Mouse (Mus musculus) left cerebral cortex, postnatal 25 days (tissue): ENCODE measurements around the gene Ptpn3. TPM values are rescaled to one million over a fixed set of nuclear protein-coding genes. Genes with fewer than 3 reads are reported as not detected.

Experiments
- DNase-seq, 2 experiments: peaks; one replicate each; pipeline ENCODE4 v3.0.0; 2022; ENCODE audit warnings: low spot score in 2 of 2, mixed read lengths in 1 of 2
- intact Hi-C: fragments of 180-260 bp; cut with DNase I; formaldehyde crosslinking; loops from one replicate; pipeline ENCODE4 v1.15.1; 2025
- total RNA-seq, 2 experiments: library from RNA; stranded (reverse); gene quantifications; 2 replicates each; pipeline ENCODE4 v1.2.3; 2021

The Ptpn3 gene
- total RNA-seq, 2 experiments from 2014 or later: 59.8 to 68.8 TPM

DNA sequence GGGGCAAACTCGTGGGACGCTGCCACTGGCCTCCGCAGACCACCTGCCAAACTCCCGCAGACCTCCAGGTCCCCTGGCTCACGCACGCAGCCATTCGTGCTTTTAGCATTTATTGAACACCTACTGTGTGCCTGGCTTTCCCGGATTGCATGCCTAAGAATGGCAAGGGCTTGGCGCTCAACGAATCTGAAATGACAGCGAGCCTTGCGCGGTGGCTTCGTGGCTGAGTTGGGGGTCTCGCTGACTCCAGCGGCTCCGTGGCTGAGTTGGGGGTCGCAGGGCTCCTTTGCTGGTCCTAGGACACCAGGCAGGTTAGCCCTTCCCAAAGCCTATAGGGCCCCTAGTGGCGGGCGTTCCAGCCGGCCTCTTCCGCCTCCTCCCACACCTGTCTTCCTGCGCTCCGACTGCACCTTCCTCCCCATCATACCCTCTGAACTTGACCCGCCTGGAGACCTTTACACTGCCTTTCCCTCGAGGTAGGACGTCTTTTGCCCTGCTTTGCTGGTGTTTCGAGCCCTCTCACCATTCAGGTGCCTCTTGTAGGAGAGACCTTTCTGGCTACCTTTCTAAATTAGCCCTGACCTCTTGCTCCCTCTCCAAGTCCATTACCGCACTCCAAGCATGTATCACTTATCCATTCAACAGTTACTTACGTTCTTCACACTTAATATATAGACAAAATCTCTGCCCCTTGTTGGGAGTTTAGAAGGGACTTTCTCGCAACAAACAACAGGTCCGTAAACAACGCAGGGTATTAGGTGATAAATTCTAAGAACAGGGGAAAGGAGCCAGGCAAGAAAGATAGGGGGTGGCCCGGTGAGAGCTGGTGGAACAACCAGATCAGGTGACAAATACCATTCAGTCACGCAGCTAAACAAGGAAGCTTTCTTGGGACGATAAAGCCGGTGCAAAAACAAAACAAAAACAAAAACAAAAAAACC lies 898 bp downstream of the Ptpn3 start:
- DNase-seq: peak; percentile 38 to 51
- intact Hi-C loops: no loop called here

DNA sequence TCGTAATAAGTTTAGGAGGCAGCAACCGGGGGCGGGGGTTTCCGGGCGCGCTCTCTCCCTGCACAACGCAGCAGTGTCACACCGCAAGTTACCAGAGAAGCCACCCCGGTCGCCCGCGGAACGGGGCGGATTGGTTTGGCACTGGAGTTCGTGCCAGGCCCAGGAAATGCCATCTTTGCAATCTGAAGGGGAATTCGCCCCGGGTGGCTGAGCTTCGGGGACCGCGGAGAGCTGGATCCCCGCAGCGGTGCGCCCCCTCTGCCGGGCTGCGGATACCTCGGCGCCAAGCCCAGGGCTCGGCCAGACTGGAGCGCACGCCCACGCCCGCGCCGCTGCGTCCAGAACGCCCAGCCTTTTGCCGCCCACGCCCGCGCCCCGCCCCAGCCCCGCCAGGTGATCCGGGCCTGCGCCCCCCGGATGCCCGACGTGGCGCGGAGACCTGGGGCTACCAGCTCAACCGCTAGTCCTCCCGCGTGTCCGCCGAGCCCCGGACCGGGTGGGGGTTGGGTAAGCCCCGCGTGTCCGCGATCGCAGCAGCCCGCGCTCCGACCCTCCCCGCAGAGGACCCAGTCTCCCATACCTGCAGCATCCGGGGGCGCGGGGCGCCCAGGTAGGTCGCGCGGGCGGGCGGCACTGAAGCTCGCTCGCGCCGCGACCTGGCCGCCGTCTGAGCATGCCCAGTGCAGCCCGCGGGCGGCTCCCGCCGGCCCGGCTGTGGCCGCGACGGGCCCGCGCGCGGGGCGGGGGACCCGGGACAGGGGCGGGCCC lies 1.8 kb downstream of the Ptpn3 start:
- DNase-seq: peak; percentile 61 to 64
- intact Hi-C loops: no loop called here

DNA sequence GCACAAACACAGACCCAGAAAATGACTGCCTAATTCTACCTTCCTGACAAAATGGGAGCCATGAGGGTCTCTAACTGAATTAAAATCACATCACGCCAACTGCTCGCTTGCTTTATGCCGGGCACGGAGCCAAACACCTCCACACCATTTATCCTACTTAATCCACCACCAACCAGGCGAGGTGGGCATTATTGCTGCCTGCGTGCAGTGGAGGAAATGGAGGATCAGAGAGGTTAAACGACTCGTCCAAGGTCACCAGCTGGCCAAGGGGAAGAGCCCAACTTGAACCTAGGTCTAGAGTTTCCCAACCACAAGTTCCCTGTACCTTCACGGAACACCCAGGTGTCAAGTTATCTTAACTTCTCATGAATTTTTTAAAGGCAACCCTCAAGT lies 2.3 kb downstream of the Ptpn3 start:
- DNase-seq: peak; percentile 27 to 44
- intact Hi-C loops: no loop called here

DNA sequence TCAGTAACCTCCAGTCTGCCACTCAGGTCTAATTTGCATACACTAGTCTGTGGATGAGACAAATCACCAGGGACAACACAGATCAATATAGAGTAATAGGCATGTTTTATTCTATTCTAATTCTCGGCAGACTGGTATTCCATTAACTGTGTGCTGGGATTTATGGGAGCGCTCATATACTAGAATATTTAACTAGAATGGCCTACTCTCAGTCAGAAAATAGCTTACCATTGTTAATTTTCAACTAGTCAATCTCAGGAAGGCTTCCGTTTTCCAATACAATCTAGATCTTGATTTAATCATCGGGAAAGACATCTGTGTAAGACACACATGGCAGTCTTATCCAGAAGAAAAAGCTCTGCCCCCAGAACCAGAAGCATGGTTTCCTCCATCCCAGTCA lies 3.5 kb downstream of the Ptpn3 start:
- no peak for DNase-seq
- intact Hi-C loops: no loop called here

DNA sequence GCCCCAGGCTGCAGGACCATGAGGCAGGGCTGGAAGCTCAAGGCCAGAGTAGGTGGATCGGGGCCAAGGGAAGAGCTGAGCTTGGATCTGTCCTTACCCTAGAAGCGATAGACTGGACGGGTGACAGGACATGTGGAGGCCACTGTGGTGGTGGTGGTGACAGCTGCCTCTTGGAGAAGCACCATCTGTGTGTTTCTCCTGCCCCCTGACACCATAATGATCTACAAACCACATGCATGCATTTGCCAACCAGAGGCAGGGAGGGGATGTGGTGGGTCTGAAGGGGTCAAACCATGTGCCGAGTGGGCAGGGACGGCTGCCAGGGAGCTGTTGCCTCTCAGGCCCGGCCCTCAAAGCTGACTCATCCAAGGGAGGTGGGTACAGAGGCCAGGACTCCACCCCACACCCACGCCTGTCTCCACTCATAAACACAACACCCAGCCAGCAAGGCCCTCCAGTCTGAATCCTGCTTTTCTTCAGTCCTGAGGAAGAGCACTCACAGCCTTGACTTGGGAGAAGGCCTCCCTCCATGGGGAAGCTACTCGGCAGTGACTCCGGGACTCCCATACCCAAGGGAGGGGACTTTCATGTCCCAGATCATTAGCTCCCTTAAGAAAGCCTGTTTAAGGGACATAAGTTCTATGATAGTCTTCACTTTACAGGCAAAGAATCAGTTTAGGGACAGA lies 6.5 kb downstream of the Ptpn3 start:
- DNase-seq: no peak
- intact Hi-C loops: no loop called here

DNA sequence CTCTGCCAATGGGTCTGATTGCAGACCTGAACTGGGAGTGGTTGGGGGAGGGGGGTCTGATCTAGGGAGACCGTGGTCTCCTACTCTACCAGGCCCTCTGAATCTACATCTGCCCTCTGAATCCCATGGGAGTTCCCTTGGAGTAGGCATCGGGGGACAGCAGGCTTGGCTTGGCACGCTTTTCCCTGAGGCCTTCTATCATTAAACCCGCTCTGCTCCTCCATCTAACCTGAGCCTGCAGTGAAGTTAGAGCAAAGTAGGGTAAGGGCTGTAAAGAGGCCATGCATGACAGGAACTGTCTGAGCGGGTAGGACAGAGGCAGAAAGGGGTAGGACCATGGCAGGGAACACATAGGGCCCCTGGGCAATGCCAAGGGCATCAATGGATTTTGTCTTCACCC lies 9.0 kb downstream of the Ptpn3 start:
- intact Hi-C loops: no loop called here
- DNase-seq: no peak

DNA sequence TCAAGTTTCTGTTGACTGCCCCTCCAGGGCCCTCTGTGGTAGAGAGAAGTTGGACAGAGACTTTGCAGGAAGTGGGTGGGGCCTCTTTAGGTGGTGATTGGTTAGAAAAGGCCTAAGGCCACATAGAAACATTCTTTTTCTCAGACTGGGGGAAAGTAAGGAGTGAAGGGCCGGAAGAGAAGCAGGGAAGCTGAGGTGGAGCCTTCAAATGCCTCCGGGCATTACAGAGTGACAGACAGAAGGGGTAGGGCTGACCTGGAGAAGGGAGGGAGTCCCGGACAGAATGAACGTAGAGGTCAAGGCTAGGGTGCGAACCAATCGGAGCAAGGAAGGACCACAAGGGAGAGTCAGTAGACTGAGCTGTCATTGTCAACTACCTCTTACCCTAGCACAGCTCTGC lies 11.6 kb downstream of the Ptpn3 start:
- intact Hi-C loops: no loop called here
- no peak for DNase-seq

DNA sequence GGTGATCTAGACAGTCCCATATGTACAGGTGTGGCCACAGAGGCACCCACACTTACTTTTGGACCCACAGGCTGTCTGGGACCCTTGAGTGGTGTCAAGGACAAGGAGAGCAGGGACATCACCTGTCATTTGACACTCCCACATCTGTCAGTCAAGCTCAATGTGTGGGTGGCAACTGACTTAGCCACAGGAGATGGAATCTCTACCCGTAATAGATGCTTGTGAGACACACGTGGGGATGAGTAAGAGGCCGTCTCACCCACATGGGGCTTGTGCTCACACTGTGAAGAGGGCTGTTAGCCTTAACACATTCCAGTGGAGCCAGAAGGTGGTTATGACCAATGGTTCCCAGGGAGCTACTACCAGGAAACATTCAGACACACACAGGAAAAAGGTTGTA lies 13.8 kb downstream of the Ptpn3 start:
- intact Hi-C loops: no loop called here
- DNase-seq: peak in 1 of 2 experiments; percentile 35

DNA sequence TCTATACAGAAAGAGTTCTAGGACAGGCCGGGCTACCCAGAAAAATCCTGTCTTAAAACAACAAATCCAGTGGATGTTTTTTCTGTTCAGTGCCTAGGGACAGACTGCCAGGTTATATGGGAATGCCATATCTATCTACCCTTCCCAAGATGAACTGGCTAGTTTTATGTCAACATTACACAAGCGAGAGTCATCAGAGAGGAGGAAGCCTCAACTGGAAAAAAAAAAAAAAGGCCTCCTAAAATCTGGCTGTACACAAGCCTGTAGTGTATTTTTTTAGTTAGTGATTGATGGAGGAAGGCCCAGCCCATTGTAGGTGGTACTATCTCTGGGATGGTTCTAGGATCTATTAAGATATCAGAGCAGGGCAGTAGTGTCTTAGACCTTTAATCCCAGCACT lies 16.4 kb downstream of the Ptpn3 start:
- intact Hi-C loops: no loop called here

DNA sequence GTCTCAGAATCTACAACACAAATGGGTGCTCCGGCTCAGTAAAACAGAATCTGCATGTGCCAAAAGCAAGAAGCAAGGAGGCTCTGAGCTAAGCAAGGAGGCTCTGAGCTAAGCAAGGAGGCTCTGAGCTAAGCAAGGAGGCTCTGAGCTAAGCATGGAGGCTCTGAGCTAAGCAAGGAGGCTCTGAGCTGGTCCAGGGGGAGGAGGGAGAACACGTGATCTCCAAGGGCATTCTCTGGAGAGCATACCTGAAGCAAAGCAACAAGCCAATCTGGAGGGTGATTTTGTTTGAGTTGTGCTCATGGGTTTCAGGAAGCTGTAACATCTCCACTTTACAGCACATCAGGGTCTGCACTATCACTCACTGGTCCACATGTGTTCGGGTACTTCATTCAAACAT lies 18.4 kb downstream of the Ptpn3 start:
- DNase-seq: no peak
- intact Hi-C loops: no loop called here

More for the DNA sequence above, 16.4 kb downstream of the Ptpn3 start:
- DNase-seq: no peak

DNA sequence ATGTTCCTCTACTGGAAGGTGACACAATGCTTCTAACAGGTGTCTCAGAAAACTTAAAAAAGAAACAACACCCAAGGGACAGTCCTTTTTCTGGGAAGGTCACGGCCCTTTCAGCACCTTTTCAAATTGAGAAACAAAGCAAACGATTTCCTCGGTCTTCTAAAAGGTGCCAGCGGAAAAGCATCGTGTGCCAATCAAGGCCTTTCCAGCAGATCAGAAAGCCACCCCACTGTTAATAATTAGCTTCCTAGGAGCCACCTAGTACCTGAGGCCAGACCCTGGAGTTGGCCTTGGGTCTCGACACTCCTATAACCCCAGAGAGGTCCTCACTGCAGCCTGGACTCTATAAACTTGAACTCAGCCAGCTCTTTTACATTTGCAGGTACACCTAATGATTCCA lies 19.0 kb downstream of the Ptpn3 start:
- intact Hi-C loops: no loop called here
- DNase-seq: no peak

DNA sequence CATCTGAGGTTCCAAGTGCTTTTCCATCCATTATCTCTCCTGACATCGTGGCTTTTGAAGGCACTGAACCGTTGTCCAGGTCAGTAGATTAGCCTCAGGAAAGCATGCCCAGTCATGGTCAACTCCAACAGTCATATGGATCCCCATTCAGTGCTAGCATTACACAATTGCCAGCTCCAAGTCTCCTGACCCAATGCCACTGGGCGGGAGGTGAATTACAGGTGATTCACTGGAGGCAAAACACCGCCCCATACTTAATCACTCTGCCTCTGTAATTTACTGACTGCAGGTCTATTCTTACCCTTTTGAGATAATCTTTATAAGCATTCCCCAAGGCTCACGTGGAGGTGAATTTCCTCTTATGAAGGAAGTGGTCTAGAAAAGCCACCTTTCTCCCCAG lies 19.5 kb downstream of the Ptpn3 start:
- no peak for DNase-seq
- intact Hi-C loops: no loop called here

DNA sequence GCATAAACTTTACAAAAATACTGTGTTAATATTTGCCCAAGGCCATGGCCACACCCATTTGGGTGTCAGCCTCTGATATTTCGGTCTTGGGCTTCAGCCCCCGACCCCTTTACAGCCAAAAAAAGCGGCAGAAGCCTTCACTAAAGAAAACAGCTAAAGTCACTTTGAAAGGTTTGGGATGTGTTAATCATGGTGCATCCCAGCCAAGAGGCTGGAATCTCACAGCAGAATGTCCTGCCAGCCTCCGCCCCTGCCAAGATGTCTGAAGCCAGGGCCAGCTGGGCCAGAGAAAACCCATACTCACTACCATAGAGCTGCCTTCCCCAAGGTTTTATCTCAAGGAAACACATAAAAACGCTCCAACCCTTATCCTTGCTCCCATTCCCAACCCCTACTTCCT lies 20.7 kb downstream of the Ptpn3 start:
- no peak for DNase-seq
- intact Hi-C loops: no loop called here

DNA sequence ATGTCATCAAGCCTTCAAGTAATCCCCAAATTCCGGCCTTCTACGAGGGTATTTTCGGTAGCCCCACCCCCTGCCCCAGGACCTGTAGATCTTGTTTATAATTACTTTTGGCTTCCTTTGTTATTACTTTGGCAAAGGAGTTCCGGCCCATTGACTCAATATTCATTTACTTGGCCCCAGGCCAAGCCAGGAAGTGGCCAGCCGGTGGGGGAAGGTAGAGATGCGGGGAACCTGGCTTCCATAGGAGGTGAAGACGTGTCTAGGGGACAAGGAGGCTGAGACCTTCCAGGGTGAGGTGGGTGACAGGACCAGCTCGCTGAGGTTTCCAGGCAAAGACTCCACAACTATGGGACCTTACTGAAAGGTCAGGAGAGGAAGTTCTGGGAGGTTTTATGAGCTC lies 22.4 kb downstream of the Ptpn3 start:
- intact Hi-C loops: no loop called here
- no peak for DNase-seq

DNA sequence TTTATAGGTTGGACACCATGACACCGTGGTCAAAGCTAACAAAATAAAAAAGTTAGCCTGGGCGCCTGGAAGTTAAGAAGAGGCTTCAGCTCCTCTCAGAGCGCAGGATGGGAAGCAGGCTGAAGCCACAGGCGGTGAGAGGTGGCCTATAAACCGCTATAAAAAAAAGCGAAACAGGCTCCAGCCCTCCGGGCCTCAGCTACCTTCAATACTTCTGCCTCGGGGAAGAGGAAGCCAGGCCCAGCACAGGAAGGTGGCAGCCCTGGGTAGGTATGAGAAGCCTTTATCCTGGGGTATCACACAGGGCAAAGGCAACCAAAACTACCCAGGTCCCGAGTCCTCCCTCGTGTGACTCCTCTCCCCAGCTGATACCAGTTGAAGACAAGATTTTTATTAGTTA lies 22.8 kb downstream of the Ptpn3 start:
- no peak for DNase-seq
- intact Hi-C loops: no loop called here

DNA sequence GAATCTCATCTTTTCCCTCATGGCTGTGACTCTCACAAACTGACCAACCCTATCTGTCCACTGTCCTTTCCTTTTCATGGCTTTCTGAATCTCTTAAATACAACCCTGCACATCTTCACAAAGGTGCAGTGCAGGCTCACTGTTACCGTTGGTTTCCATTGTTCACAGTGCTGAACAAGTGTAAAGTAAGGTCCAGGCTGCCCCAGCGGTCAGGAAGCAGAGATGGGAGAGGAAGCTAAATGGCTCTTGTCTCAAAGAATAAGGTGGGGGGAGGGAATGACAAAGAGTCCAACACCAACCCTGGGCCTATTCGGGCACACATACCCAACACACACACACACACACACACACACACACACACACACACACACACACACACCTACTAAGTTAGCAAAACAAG lies 24.0 kb downstream of the Ptpn3 start:
- intact Hi-C loops: no loop called here

DNA sequence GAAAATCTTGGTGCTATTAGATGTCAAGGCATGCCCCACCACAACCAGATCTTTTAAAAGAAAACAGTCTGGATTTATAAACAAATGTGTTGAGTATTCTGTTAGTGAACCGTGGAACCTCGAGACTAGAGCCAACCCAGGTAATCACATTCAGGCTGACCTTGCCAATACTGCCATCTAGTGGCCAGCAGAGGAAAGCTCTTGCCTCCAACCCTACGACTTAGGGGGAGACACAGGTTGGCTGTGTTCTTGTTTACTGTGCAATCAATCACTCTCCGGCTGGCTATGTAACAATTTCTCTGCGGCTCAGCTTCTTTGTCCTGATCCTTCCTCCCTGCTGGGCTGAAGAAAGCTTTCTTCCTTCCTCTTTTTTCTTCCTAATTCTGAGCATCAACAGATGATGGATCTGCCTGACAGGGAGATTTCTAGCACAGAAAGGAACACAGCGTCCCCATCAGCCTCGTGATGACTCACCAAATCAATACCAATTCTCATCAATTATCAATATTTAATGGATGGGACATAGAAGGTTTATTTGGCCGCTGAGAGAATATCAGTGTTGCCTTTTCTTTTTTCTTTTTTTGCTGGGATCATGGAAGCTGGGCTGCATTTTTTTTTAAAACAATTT lies 26.4 kb downstream of the Ptpn3 start:
- intact Hi-C loops: no loop called here
- DNase-seq: peak; percentile 60 to 66

More for the DNA sequence above, 24.0 kb downstream of the Ptpn3 start:
- DNase-seq: no peak

DNA sequence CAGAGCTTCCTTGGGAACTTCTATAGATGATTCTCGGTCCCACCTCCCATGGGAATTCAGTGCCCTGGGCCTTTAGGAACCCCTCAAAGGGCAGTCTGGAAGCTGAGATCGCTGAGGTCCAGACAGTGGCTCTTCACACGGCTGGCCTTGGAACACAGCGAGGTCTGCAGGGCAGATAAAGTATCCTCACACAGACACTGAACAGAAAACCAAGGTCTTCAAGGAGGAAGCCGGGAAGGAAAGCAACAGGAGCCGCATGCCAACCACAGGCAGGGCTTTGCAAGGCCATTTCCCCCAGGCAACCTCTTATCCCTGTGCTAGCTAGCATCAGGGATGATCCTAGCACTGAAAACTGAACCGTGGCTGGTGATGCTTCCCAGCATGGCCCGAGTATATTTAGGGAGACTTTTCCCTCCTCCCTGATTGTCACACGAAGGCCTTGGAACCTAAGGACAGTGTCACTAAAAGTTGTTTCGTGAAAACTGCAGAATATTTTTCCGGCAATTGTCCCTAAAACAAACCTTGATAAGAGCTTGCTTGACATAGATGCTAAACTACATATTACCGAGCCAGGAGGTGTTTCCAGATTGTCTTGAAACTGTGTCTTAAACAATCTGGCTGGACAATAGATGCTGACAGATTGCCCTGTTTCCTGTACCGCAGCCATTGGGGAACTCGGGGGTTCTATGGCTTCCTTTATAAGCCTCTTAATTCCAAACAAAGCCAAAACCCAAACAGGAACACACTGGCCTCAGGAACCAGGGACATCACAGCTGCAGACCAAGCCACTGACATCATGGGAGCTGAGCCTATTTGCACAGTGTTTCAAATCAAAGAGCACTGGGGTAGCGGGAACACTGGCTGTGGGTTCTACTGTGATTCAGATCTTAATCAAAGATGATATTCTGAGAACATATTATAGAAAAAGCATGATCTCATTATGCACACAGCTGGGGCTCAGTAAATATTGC lies 27.8 kb downstream of the Ptpn3 start:
- intact Hi-C loops: loop anchor here (5.0 kb wide), 1 partner anchor 207 kb away; no protein-coding TSS in a partner anchor

DNA sequence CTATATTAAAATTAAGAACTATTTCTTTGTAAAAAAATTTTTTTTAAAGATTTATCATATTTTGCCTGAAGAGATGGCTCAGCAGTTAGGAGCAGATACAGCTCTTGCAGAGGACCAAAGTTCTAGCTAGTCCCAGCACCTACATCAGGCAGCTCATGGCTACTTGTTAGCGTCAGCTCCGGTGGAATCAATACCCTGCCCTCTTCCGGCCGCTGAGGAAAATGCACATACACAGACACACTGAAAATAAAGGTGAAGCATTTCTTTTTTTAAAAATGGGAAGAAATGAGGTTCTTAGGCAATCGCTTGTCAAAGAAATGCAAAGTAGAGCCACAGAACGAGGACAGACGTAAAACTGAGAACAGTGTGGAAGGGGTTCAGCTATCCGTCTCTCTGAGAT lies 30.6 kb downstream of the Ptpn3 start:
- no peak for DNase-seq
- intact Hi-C loops: loop anchor here (5.0 kb wide), 1 partner anchor 204 kb away; no protein-coding TSS in a partner anchor

More for the DNA sequence above, 27.8 kb downstream of the Ptpn3 start:
- no peak for DNase-seq
